Mouse (Mus musculus) ES-Bruce4 (cell line): Measurements from ENCODE around the gene Garnl3.

Source experiments
- CTCF ChIP-seq: IDR thresholded peaks from one replicate; pipeline ENCODE4 v1.8.1; 2011; ENCODE audit warnings: low read depth, low read length
- POLR2A ChIP-seq: IDR thresholded peaks from one replicate; pipeline ENCODE4 v1.8.1; 2011; ENCODE audit warnings: low read length; ENCODE audit not compliant: insufficient read depth

DNA sequence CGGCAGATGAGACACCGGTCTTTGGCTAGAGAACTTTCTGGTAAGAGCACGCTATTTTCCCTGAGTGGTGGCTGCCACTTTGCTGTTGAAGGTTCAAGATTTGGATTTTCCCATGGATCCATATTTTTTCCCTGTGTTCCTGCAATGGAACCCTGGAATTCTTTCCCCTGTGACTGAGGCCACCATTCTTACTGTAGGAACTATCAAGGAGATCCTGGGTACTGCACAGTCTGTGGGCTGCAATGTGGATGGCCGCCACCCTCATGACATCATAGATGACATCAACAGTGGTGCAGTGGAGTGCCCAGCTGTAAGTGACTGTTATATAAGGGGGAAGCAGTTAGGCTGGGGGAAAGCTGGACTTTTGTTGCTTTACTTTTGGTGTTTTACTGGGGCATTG is 167.9 kb downstream of the Garnl3 start:
- no peak for TF ChIP-seq CTCF
- TF ChIP-seq POLR2A, result no peak
